Mouse (Mus musculus) C2C12 (cell line): ENCODE measurements at regions not wholly inside any gene's neighbourhood (a gene's known extent, or its start where the extent isn't known, plus 50 kb on each side); places are given as distances from the start of the nearest gene placed in this dataset.

Experiments used
- H3K27me3 ChIP-seq: one replicate; pipeline ENCODE4 v1.6.1; 2011; ENCODE audit not compliant: control insufficient read depth, insufficient read depth, insufficient read length
- H3K36me3 ChIP-seq: one replicate; pipeline ENCODE4 v1.6.1; 2011; ENCODE audit not compliant: control insufficient read depth, insufficient read depth
- H3K4me3 ChIP-seq: one replicate; pipeline ENCODE4 v1.5.1; 2011; ENCODE audit warnings: mild to moderate bottlenecking, control low read depth; ENCODE audit not compliant: poor library complexity, insufficient read depth, severe bottlenecking
- H3K79me2 ChIP-seq: one replicate; pipeline ENCODE4 v1.6.1; 2011; ENCODE audit not compliant: control insufficient read depth, insufficient read depth
- H3K79me3 ChIP-seq: one replicate; pipeline ENCODE4 v1.6.1; 2011; ENCODE audit warnings: low read depth, control low read depth
- H3ac ChIP-seq: one replicate; pipeline ENCODE3; 2011; ENCODE audit warnings: low read depth; ENCODE audit not compliant: control insufficient read depth, insufficient read length
- CEBPB ChIP-seq: IDR thresholded peaks from one replicate; pipeline ENCODE4 v1.6.1; 2011; ENCODE audit warnings: low read depth, mild to moderate bottlenecking, control low read depth, moderate library complexity
- CTCF ChIP-seq: IDR thresholded peaks from one replicate; pipeline ENCODE4 v1.5.1; 2011; ENCODE audit not compliant: control insufficient read depth, insufficient read depth, insufficient read length
- FOSL1 ChIP-seq: IDR thresholded peaks from one replicate; pipeline ENCODE4 v1.8.0; 2011; ENCODE audit warnings: mild to moderate bottlenecking, low read length; ENCODE audit not compliant: poor library complexity, insufficient read depth, severe bottlenecking
- MAX ChIP-seq: IDR thresholded peaks from one replicate; pipeline ENCODE4 v1.6.1; 2011; ENCODE audit warnings: mild to moderate bottlenecking, control low read depth
- MYOD1 ChIP-seq: IDR thresholded peaks from one replicate; pipeline ENCODE4 v1.6.1; 2011; ENCODE audit warnings: low read depth; ENCODE audit not compliant: control insufficient read depth, insufficient read length
- MYOG ChIP-seq: IDR thresholded peaks from one replicate; pipeline ENCODE4 v1.6.1; 2011; ENCODE audit not compliant: control insufficient read depth, insufficient read length; ENCODE audit errors: extremely low read depth
- USF1 ChIP-seq: IDR thresholded peaks from one replicate; pipeline ENCODE4 v1.6.1; 2011; ENCODE audit warnings: low read depth, mild to moderate bottlenecking, control low read depth, moderate library complexity

DNA sequence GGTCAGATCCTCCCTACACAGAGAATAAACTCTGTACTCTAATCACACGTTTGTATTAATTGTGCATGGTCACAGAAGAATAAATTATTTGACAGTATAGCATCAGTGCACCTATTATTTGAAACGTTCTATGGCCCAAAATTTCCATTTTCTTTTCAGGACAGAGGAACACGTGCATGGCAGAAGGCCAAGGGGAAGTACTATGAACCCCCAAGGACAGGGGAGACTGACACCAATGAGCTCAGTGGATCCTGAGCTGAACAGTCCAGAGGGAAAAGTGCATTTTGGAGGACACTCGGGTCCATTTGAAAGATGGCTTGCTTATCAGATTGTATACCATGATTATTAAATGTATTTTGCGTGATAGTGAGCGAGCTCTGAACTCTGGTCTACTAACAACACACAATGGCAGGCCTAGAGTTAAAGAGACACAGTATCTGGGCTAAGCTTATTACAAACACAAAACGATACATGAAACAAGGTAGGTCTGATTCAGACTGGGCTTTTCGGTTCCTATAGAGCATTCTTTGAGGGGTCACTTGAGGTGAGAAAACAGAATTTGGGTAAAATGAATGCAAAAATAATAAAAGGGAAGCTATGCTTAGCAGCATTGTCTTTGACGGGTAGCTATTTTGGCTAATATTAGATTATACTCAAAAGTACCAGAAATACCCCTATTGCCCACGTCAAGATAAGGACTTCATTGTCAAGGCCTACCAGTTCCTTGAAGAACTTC lies 1431.7 kb downstream of the Slc22a22 start:
- Histone ChIP-seq H3K27me3 (no peaks in the 10 kb centered on the region), H3K36me3 (no peaks in the 10 kb centered on the region), H3K79me3 (no peaks in the 10 kb centered on the region), H3K4me3 (no peak overlapping the region), H3K79me2 (no peaks in the 10 kb centered on the region), H3ac (no peak overlapping the region)
- no peak for TF ChIP-seq CEBPB
- no peak for TF ChIP-seq MAX
- TF ChIP-seq MYOG, result no peak
- TF ChIP-seq USF1, result no peak
- TF ChIP-seq MYOD1, result no peak
- TF ChIP-seq FOSL1, result no peak
- TF ChIP-seq CTCF, result no peak

GRCm38 (mm10) chr15:56043282-56043681 lies 1434.1 kb downstream of the Slc22a22 start:
- Histone ChIP-seq H3K4me3 (no peak overlapping the region), H3K79me3 (no peaks in the 10 kb centered on the region), H3K79me2 (no peaks in the 10 kb centered on the region), H3K36me3 (no peaks in the 10 kb centered on the region), H3ac (no peak overlapping the region), H3K27me3 (no peaks in the 10 kb centered on the region)
- TF ChIP-seq USF1 (no peak), MYOD1 (no peak), CTCF (no peak), FOSL1 (no peak), MAX (no peak), MYOG (no peak), CEBPB (no peak)

DNA sequence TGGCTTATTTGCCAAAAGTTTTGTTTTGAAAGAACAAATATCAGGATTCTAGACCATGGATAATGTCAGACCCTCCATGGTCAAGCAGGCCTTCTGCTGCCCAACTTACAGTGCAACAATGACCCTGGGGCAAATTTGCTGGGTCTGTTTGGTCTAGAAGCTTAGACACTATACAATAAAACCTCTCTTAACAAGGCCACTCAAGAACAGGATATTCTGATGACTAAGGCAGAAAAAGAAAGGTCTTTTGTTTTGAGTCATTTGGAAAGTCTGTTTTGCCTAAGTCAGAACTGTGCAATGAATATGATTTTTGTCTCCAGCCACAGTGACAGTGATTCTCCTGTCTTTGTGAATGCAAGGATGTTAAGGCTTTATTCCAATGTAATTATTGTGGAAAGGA lies 1435.0 kb downstream of the Slc22a22 start:
- H3K4me3 ChIP-seq, result no peak overlapping the region
- TF ChIP-seq MAX, result no peak
- TF ChIP-seq CTCF, result no peak
- no peak for TF ChIP-seq CEBPB
- no peak for TF ChIP-seq FOSL1
- no peak for TF ChIP-seq USF1
- TF ChIP-seq MYOD1, result no peak
- TF ChIP-seq MYOG, result no peak
- H3ac ChIP-seq, result no peak overlapping the region
- H3K36me3 ChIP-seq, result no peaks in the 10 kb centered on the region
- H3K27me3 ChIP-seq, result no peaks in the 10 kb centered on the region
- no peaks in the 10 kb centered on the region for H3K79me2 ChIP-seq
- no peaks in the 10 kb centered on the region for H3K79me3 ChIP-seq

- Histone ChIP-seq H3K79me2 (no peaks in the 10 kb centered on the region), H3K36me3 (no peaks in the 10 kb centered on the region), H3K27me3 (no peaks in the 10 kb centered on the region), H3K79me3 (no peaks in the 10 kb centered on the region), H3K4me3 (no peak overlapping the region), H3ac (no peak overlapping the region)
- TF ChIP-seq CEBPB (no peak), FOSL1 (peak; percentile 63)
Observed at GRCm38 (mm10) chr15:56030007-56030406, 1447.4 kb downstream of the Slc22a22 start.

DNA sequence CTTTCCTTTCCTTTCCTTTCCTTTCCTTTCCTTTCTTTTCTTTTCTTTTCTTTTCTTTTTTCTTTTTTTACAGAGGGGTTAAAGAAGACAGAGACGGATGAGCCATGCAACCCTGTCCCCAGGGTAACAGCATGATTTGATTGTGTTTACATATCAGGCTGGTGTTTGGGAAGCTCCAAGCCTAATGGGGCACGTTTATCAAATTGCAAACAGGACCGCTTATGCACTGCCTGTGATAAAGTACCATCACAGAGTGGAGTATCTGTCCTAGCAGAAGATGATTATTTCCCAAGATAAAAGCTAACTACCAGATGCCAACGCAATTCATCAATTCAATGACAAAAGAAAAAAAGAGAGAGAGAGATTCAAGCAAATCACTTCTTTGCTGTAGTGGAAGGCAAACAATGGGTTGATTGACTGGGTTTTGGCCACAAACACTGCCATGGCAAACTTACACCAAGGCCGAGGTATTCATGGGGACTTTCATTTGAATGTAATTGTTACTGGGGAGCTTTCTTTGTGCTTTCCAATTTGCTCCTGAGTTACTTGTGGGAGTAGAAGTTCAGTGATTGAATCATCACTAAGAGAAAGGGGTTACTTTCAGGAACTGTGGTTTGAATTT lies 1450.1 kb downstream of the Slc22a22 start:
- Histone ChIP-seq H3K4me3 (no peak overlapping the region), H3ac (no peak overlapping the region), H3K27me3 (no peaks in the 10 kb centered on the region), H3K79me2 (no peaks in the 10 kb centered on the region), H3K36me3 (no peaks in the 10 kb centered on the region), H3K79me3 (no peaks in the 10 kb centered on the region)
- TF ChIP-seq CEBPB (no peak), MAX (no peak)

DNA sequence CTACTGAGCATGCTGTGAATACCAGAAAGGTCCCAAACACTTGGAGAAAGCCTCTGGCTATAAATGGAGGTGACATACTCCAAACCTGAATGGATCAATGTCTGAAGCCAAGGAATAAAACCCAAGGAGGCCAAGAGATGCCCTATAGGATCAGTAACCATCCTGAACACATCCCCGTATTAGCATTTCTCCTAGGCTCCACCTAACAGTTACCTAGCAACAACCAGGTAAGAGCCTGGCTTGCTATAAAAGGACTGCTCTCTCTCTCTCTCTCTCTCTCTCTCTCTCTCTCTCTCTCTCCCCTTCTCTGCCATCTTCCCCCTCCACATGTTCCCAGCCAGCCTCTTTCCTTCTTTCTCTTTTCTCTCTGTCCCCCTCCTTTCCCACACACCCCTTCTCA lies 1452.7 kb downstream of the Slc22a22 start:
- Histone ChIP-seq H3K27me3 (no peaks in the 10 kb centered on the region), H3K79me3 (no peaks in the 10 kb centered on the region), H3K36me3 (no peaks in the 10 kb centered on the region), H3K79me2 (no peaks in the 10 kb centered on the region), H3K4me3 (no peak overlapping the region), H3ac (no peak overlapping the region)
- TF ChIP-seq MYOD1, result no peak
